Mouse (Mus musculus) adrenal gland, adult 10 weeks (tissue): ENCODE measurements around the gene Cd44. TPM values are rescaled to one million over a fixed set of nuclear protein-coding genes. Genes with fewer than 3 reads are reported as not detected.

Experiments
- polyA plus RNA-seq: library from polyadenylated mRNA; stranded (reverse); fragments of 350-450 nt; fragmentation: Illumina TruSeq; extraction: RNeasy Lipid Tissue Mini Kit (QIAGEN cat#74804); gene quantifications from one replicate; pipeline ENCODE4 v1.2.3, GENCODE M21; 2014; ENCODE audit warnings: low read depth, low replicate concordance

Cd44 gene
- polyA plus RNA-seq: 93.5 TPM

DNA sequence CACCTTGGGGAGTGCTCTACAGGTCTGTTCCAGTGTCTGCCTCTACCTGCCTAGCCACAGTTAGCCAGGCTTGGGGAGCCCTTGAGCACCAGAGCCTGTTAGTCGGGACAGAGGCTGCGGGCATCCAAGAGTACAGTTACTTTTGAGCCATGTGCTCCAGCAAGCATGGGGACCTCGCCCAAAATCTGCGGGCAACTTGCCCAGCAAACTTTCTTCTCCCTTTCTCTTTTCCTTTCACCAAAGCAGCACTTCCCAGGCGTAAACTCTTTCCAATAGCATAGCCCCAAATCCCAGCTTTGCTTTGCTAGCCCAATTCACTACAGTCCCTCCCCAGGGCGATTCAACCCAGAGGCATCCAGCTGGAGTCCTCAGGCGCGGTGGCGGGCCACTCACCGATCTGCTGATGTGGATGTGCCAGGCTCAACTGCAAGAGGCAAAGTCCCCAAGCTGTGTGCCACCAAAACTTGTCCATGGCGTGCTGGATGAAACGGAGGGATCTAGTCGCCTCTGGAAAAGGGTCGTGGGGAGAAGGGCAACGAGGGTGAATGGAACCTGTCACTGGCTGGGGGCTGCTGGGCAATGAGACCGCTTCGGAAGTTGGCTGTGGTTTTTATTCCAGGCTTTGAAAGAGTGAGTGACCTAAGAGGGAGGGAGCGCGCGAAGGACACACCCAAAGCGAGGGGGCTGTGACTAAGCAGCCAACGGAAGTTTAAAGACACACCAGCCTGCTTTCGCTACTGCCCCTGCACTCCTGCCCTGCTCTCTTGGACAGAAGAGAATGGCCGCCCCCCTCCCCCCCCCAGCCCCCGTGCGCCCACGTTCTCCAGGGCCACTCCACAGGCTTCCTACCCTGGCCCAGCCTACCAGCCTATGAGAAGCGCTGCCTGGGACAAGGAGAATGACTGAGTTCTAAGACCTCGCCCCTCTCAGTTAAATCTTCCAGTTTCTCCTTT is at the start of gene Cd44:
Gene Cd44, minus strand, starts transcription at position 791 of the 953 bp plus-strand sequence.

Other genes with a start within 250 kb of the Cd44 start
- gene Slc1a2, start 243.0 kb downstream of the Cd44 start, polyA plus RNA-seq: 0.12 TPM
- gene Pdhx, start 171.8 kb upstream of the Cd44 start, polyA plus RNA-seq: 83.9 TPM
- 40.4 TPM for gene Apip, start 172.0 kb upstream of the Cd44 start, polyA plus RNA-seq